Comparison of ENCODE assay signal across 8 mouse cellular contexts in genomic region chr13:3893126-3893734, GRCm38 (mm10). TPM values are rescaled to one million over a fixed set of nuclear protein-coding genes. Genes with fewer than 3 reads are reported as not detected.
A peak's percentile ranks its signal among the peaks of the same experiment; 100 is the strongest.
DNase-seq lines count a peak whose midpoint lies in the region; ATAC-seq and TF ChIP-seq lines count a peak whose summit lies in the region.

No protein-coding gene starts in this region.

- peaks cover 26% of the 10 kb centered on the region for H3K36me3 ChIP-seq in hindbrain, embryonic 10.5 days
- no peaks in the 10 kb centered on the region; the same call in 1 of the 2 replicates for H3K36me3 ChIP-seq in lung, embryonic 16.5 days (ENCODE audit: control insufficient read depth, insufficient read depth, low read length)
- peaks cover under 1% of the 10 kb centered on the region; the same call in 1 of the 2 replicates for H3K36me3 ChIP-seq in thymus, adult 2 months (ENCODE audit: control insufficient read depth, insufficient read depth, low read length)

- TF ChIP-seq POLR2A in thymus, adult 2 months (IDR thresholded peaks at IDR 0.05; ENCODE audit: control insufficient read depth, extremely low read depth, insufficient read depth, low read length, poor library complexity) = peak; percentile 92

- H3K4me1 ChIP-seq in hindbrain, embryonic 10.5 days (replicated peaks) = peaks cover 20% of the 10 kb centered on the region; the same call in 1 of the 2 replicates
- H3K4me1 ChIP-seq in lung, embryonic 16.5 days (replicated peaks; ENCODE audit: control insufficient read depth, insufficient read depth, low read length) = peaks cover 8% of the 10 kb centered on the region
- no peaks in the 10 kb centered on the region for H3K4me1 ChIP-seq in thymus, adult 2 months (replicated peaks; ENCODE audit: control insufficient read depth, insufficient read depth, low read length)

- H3K27ac ChIP-seq in hindbrain, embryonic 10.5 days = peak overlapping the region; percentile 85
- H3K27ac ChIP-seq in lung, embryonic 16.5 days (ENCODE audit: low read length) = peak overlapping the region; percentile 81
- H3K27ac ChIP-seq in thymus, adult 2 months (ENCODE audit: control insufficient read depth, insufficient read depth, low read length) = no peak overlapping the region

- H3K9me3 ChIP-seq in hindbrain, embryonic 10.5 days = no peaks in the 10 kb centered on the region
- no peaks in the 10 kb centered on the region for H3K9me3 ChIP-seq in lung, embryonic 16.5 days (ENCODE audit: control insufficient read depth, low read length)

- peak; percentile 94 for ATAC-seq in frontal cortex, adult (ENCODE audit: low TSS enrichment)
- peak; percentile 98 for ATAC-seq in lung, embryonic 16.5 days (ENCODE audit: low read depth)

- no peaks in the 10 kb centered on the region for H3K27me3 ChIP-seq in hindbrain, embryonic 10.5 days (ENCODE audit: insufficient read depth, poor library complexity, severe bottlenecking)
- no peaks in the 10 kb centered on the region for H3K27me3 ChIP-seq in lung, embryonic 16.5 days (ENCODE audit: control insufficient read depth, insufficient read depth, low read depth, low read length)
- no peaks in the 10 kb centered on the region for H3K27me3 ChIP-seq in thymus, adult 2 months (ENCODE audit: control insufficient read depth, insufficient read depth, low read length)

- peak overlapping the region; percentile 68 for H3K4me2 ChIP-seq in lung, embryonic 16.5 days (ENCODE audit: low read depth, low read length)

- peak; percentile 88 for DNase-seq in Muller cell, postnatal 12 days (ENCODE audit: inconsistent ontology term)
- peak; percentile 83 for DNase-seq in cerebellum, adult 9-10 months
- DNase-seq in hindbrain, embryonic 10.5 days (ENCODE audit: low spot score) = peak; percentile 91
- DNase-seq in layer of hippocampus, adult 9-11 months = peak; percentile 85
- peak; percentile 89 for DNase-seq in ovary, adult 18-20 months (ENCODE audit: low spot score)
- DNase-seq in thymus, adult 2 months = peak; percentile 95

- TF ChIP-seq CTCF in thymus, adult 2 months (IDR thresholded peaks at IDR 0.05; ENCODE audit: borderline replicate concordance, control insufficient read depth, extremely low read depth, insufficient read depth, low read length, poor library complexity) = peak; percentile 59; the same call in 1 of the 2 replicates

- H3K9ac ChIP-seq in lung, embryonic 16.5 days (ENCODE audit: low read length) = peak overlapping the region; percentile 77

- under 1% methylated on average over 35 of the region's 35 CpGs for WGBS in hindbrain, embryonic 10.5 days
- WGBS in lung, embryonic 16.5 days = under 1% methylated on average over 35 of the region's 35 CpGs
- WGBS in thymus, adult 2 months = under 1% methylated on average over 35 of the region's 35 CpGs

- H3K4me3 ChIP-seq in hindbrain, embryonic 10.5 days = peak overlapping the region; percentile 58
- H3K4me3 ChIP-seq in lung, embryonic 16.5 days (ENCODE audit: low read length) = peak overlapping the region; percentile 74
- H3K4me3 ChIP-seq in thymus, adult 2 months (ENCODE audit: control insufficient read depth, insufficient read depth, low read length) = peak overlapping the region; percentile 54

RNA-seq across cellular contexts. Expression of gene Net1, which starts 24.8 kb away (rescaled TPM):
- polyA plus RNA-seq in hindbrain, embryonic 10.5 days (2016; fragmentation: Nextera tagmentation; extraction: Ambion mirVana) = 40.3 and 49.5 TPM in 2 replicates
- polyA plus RNA-seq in lung, embryonic 16.5 days (2015; fragmentation: Nextera tagmentation; extraction: Ambion mirVana) = 100 and 104 TPM in 2 replicates
- 24.4 and 29.0 TPM in 2 replicates for polyA plus RNA-seq in thymus, adult 2 months (2012; rRNA removed)

RNA-seq across cellular contexts. Expression of gene Tubal3, which starts 24.8 kb away (rescaled TPM):
- polyA plus RNA-seq in hindbrain, embryonic 10.5 days (2016; fragmentation: Nextera tagmentation; extraction: Ambion mirVana) = 0.12 TPM in 1 of 2 replicates, not detected in the other
- not detected in 2 replicates for polyA plus RNA-seq in lung, embryonic 16.5 days (2015; fragmentation: Nextera tagmentation; extraction: Ambion mirVana)
- polyA plus RNA-seq in thymus, adult 2 months (2012; rRNA removed) = not detected in 2 replicates

RNA-seq across cellular contexts. Expression of gene Calm5, which starts 39.3 kb away (rescaled TPM):
- not detected in 2 replicates for polyA plus RNA-seq in hindbrain, embryonic 10.5 days (2016; fragmentation: Nextera tagmentation; extraction: Ambion mirVana)
- not detected in 2 replicates for polyA plus RNA-seq in lung, embryonic 16.5 days (2015; fragmentation: Nextera tagmentation; extraction: Ambion mirVana)
- polyA plus RNA-seq in thymus, adult 2 months (2012; rRNA removed) = not detected in 2 replicates

RNA-seq across cellular contexts. Expression of gene Ucn3, which starts 51.9 kb away (rescaled TPM):
- polyA plus RNA-seq in hindbrain, embryonic 10.5 days (2016; fragmentation: Nextera tagmentation; extraction: Ambion mirVana) = not detected in 2 replicates
- polyA plus RNA-seq in lung, embryonic 16.5 days (2015; fragmentation: Nextera tagmentation; extraction: Ambion mirVana) = not detected in 2 replicates
- 0.15 and 0.17 TPM in 2 replicates for polyA plus RNA-seq in thymus, adult 2 months (2012; rRNA removed)

RNA-seq across cellular contexts. Expression of gene Calm4, which starts 55.7 kb away (rescaled TPM):
- not detected in 2 replicates for polyA plus RNA-seq in hindbrain, embryonic 10.5 days (2016; fragmentation: Nextera tagmentation; extraction: Ambion mirVana)
- 6.2 TPM in 1 of 2 replicates, not detected in the other for polyA plus RNA-seq in lung, embryonic 16.5 days (2015; fragmentation: Nextera tagmentation; extraction: Ambion mirVana)
- polyA plus RNA-seq in thymus, adult 2 months (2012; rRNA removed) = 0.68 and 1.5 TPM in 2 replicates
